Mouse (Mus musculus): ENCODE measurements around the gene Enpp5. TPM values are rescaled to one million over a fixed set of nuclear protein-coding genes. Genes with fewer than 3 reads are reported as not detected.

Gene Enpp5
- polyA plus RNA-seq (2017; shearing (Covaris generic)), result 10.2 TPM

GRCm38 (mm10) chr17:44078631-44079350, at the start of gene Enpp5:
Enpp5 (plus strand) TSS chr17:44078813.

GRCm38 (mm10) chr17:44105287-44106138, 26.9 kb downstream of the Enpp5 start, which contains the start of gene Enpp4:
Enpp4 (minus strand) TSS chr17:44105809.

Other genes starting within 250 kb of the Enpp5 start
- gene Enpp4, start 27.0 kb downstream of the Enpp5 start, polyA plus RNA-seq (2017; shearing (Covaris generic)), result 9.1 TPM
- gene Clic5, start 109.8 kb downstream of the Enpp5 start, polyA plus RNA-seq (2017; shearing (Covaris generic)), result 0.06 TPM

Measured in CD4-positive, CD25-positive, alpha-beta regulatory T cell (primary cell).